In genomic region chr4:59096393-59096792, GRCm38 (mm10) we compare ENCODE assay signal across 9 mouse cellular contexts. TPM values are rescaled to one million over a fixed set of nuclear protein-coding genes. Genes with fewer than 3 reads are reported as not detected.
DNase-seq lines count a peak whose midpoint lies in the region; ATAC-seq and TF ChIP-seq lines count a peak whose summit lies in the region.
"Had no signal": no experiment of that assay in that cellular context is flagged by ENCODE, and none has a peak within 500 bp of the region (broad histone marks: within the 10 kb centered on the region; RNA-seq: fewer than 3 reads in every experiment).

No protein-coding gene starts in this region.

- no peak overlapping the region for H3K4me2 ChIP-seq in forebrain, embryonic 14.5 days (ENCODE audit: low read length)
- H3K4me2 ChIP-seq in lung, embryonic 14.5 days: no peak overlapping the region

- H3K79me2 ChIP-seq in MEL (ENCODE audit: control insufficient read depth, insufficient read depth, low read length, poor library complexity): no peaks in the 10 kb centered on the region

- no peaks in the 10 kb centered on the region for H3K9me3 ChIP-seq in MEL (replicated peaks; ENCODE audit: insufficient read depth, low read length)
- H3K9me3 ChIP-seq in forebrain, embryonic 14.5 days (replicated peaks; ENCODE audit: control insufficient read depth, low read length): no peaks in the 10 kb centered on the region
- H3K9me3 ChIP-seq in lung, embryonic 14.5 days (ENCODE audit: low read depth, low read length): no peaks in the 10 kb centered on the region

- peak; percentile 88 for DNase-seq in MEL (ENCODE audit: low read depth, low spot score)
- peak; percentile 41 for DNase-seq in cerebellum, adult 11 months
- DNase-seq in forebrain, embryonic 14.5 days (ENCODE audit: low spot score): peak; percentile 95
- peak; percentile 59 to 89 for DNase-seq in layer of hippocampus, adult 18-20 months (ENCODE audit: low spot score in 2 of 2)
- DNase-seq in lung, embryonic 14.5 days: peak; percentile 95
- DNase-seq in ovary, postnatal 14 days (ENCODE audit: low spot score): peak; percentile 83
- DNase-seq in thymus, postnatal 36 days: peak; percentile 39 to 55

- H3K4me3 ChIP-seq in MEL (ENCODE audit: control insufficient read depth in 1 of 2, insufficient read depth in 1 of 2, low read depth in 2 of 2, low read length in 2 of 2): no peak overlapping the region
- no peak overlapping the region for H3K4me3 ChIP-seq in forebrain, embryonic 14.5 days (ENCODE audit: low read depth, low read length)
- no peak overlapping the region for H3K4me3 ChIP-seq in lung, embryonic 14.5 days (ENCODE audit: low read depth, low read length)

- no peak for TF ChIP-seq POLR2A in MEL (IDR thresholded peaks at IDR 0.05; ENCODE audit: control insufficient read depth in 1 of 2, insufficient read depth in 1 of 2, low read depth in 1 of 2, low read length in 2 of 2, poor library complexity in 1 of 2)

- peak; percentile 58 to 99 (median 98); a peak in 5 of 6 replicates for TF ChIP-seq CTCF in MEL (IDR thresholded peaks at IDR 0.05 in 2 of 3, conservative IDR thresholded peaks at IDR 0.05 in 1 of 3; ENCODE audit: control insufficient read depth in 1 of 3, insufficient read depth in 1 of 3, low read depth in 2 of 3, low read length in 3 of 3, poor library complexity in 1 of 3, severe bottlenecking in 1 of 3)
- peak; percentile 97 for TF ChIP-seq CTCF in lung, embryonic 14.5 days (IDR thresholded peaks at IDR 0.05; ENCODE audit: low read depth)

- H3K27me3 ChIP-seq in MEL (ENCODE audit: control insufficient read depth in 1 of 2, insufficient read depth in 2 of 2, low read length in 2 of 2): no peaks in the 10 kb centered on the region
- H3K27me3 ChIP-seq in forebrain, embryonic 14.5 days (replicated peaks; ENCODE audit: control insufficient read depth, insufficient read depth, low read length): no peaks in the 10 kb centered on the region
- no peaks in the 10 kb centered on the region for H3K27me3 ChIP-seq in lung, embryonic 14.5 days (ENCODE audit: insufficient read depth, low read length)

- TF ChIP-seq EP300 in MEL (IDR thresholded peaks at IDR 0.05; ENCODE audit: low read depth in 1 of 2, low read length in 2 of 2): no peak

- peak; percentile 95 for ATAC-seq in forebrain, embryonic 14.5 days
- peak; percentile 62 to 77; a peak in 3 of 4 replicates for ATAC-seq in hematopoietic stem cell, adult 5-6 weeks (replicated peaks in 1 of 2; ENCODE audit: insufficient read depth in 1 of 2, low FRiP score in 2 of 2, low TSS enrichment in 1 of 2, low read depth in 1 of 2, poor library complexity in 2 of 2, severe bottlenecking in 2 of 2)
- ATAC-seq in lung, embryonic 14.5 days (ENCODE audit: insufficient read depth): peak; percentile 83; the same call in 1 of the 2 replicates

- no peaks in the 10 kb centered on the region for H3K4me1 ChIP-seq in MEL (ENCODE audit: control insufficient read depth in 1 of 2, insufficient read depth in 2 of 2, low read length in 2 of 2)
- no peaks in the 10 kb centered on the region for H3K4me1 ChIP-seq in forebrain, embryonic 14.5 days (ENCODE audit: control insufficient read depth, insufficient read depth, low read length)
- no peaks in the 10 kb centered on the region for H3K4me1 ChIP-seq in lung, embryonic 14.5 days (ENCODE audit: insufficient read depth)

- H3K36me3 ChIP-seq in MEL (ENCODE audit: control insufficient read depth in 1 of 2, insufficient read depth in 2 of 2, low read length in 2 of 2): no peaks in the 10 kb centered on the region
- H3K36me3 ChIP-seq in forebrain, embryonic 14.5 days (ENCODE audit: control insufficient read depth, insufficient read depth, low read length): no peaks in the 10 kb centered on the region
- H3K36me3 ChIP-seq in lung, embryonic 14.5 days (ENCODE audit: insufficient read depth): no peaks in the 10 kb centered on the region

- no peak overlapping the region for H3K27ac ChIP-seq in MEL (ENCODE audit: control insufficient read depth, low read depth, low read length)
- no peak overlapping the region for H3K27ac ChIP-seq in forebrain, embryonic 14.5 days (ENCODE audit: low read depth, low read length)
- H3K27ac ChIP-seq in lung, embryonic 14.5 days (ENCODE audit: low read depth): no peak overlapping the region
- H3K27ac ChIP-seq: macrophage had no signal

- TF ChIP-seq RAD21 in MEL (IDR thresholded peaks at IDR 0.05; ENCODE audit: low read depth, low read length): peak; percentile 100

- H3K9ac ChIP-seq in MEL (ENCODE audit: control insufficient read depth, low read depth, low read length, poor library complexity, severe bottlenecking): no peak overlapping the region
- H3K9ac ChIP-seq in forebrain, embryonic 14.5 days (ENCODE audit: low read length): no peak overlapping the region
- no peak overlapping the region for H3K9ac ChIP-seq in lung, embryonic 14.5 days

TF ChIP-seq in MEL, 35 proteins besides CTCF, POLR2A, EP300 and RAD21:
- TF ChIP-seq ZKSCAN1 (IDR thresholded peaks at IDR 0.05; ENCODE audit: low read depth, low read length) (no peak), ZC3H11A (IDR thresholded peaks at IDR 0.05; ENCODE audit: low read depth, low read length) (peak; percentile 99), MYB (IDR thresholded peaks at IDR 0.05; ENCODE audit: low read depth, low read length) (no peak), SIN3A (IDR thresholded peaks at IDR 0.05; ENCODE audit: low read length) (peak; percentile 68; the same call in 1 of the 2 replicates), MYC (IDR thresholded peaks at IDR 0.05; ENCODE audit: low read depth, low read length) (peak; percentile 50; the same call in 1 of the 2 replicates), SMC3 (IDR thresholded peaks at IDR 0.05; ENCODE audit: low read depth, low read length) (peak; percentile 100)

RNA-seq across cellular contexts. Expression of gene AI481877, which starts 42.4 kb away (rescaled TPM):
- total RNA-seq in MEL (2012; rRNA removed): not detected in 2 replicates
- polyA plus RNA-seq in MEL (2012; ENCODE audit: insufficient read depth in 1 of 2, insufficient read length in 2 of 2, low read depth in 1 of 2, low replicate concordance in 2 of 2, missing spikeins in 1 of 2): under 1 TPM in 1 of 2 experiments, not detected in 1; 0.01 TPM
- not detected in 2 replicates for polyA plus RNA-seq in forebrain, embryonic 14.5 days (2014; fragmentation: Nextera tagmentation; extraction: Ambion mirVana)
- not detected in 2 replicates for total RNA-seq in hematopoietic stem cell, adult 5-6 weeks (2017)
- not detected for total RNA-seq in layer of hippocampus, adult 18-20 months (2021)
- polyA plus RNA-seq in lung, embryonic 14.5 days (2014; fragmentation: Nextera tagmentation; extraction: Ambion mirVana): not detected in 2 replicates
- polyA plus RNA-seq: macrophage had no signal

Comparison
In these comparisons a context has a peak if more than half of its experiments do, and no peak if none do; other contexts are left out.
1. DNase-seq: peak in every context shown above with its lines; median percentile 95 in forebrain, embryonic 14.5 days; 95 in lung, embryonic 14.5 days; 88 in MEL; 83 in ovary, postnatal 14 days; 74 in layer of hippocampus, adult 18-20 months; 47 in thymus, postnatal 36 days; 41 in cerebellum, adult 11 months.